Mouse (Mus musculus) liver, embryonic 14.5 days (tissue): ENCODE results near the gene Nmrk1. TPM values are rescaled to one million over a fixed set of nuclear protein-coding genes. Genes with fewer than 3 reads are reported as not detected.

Experiments
- ATAC-seq: fragments of 200-750 bp; cut with Nextera tagmentation; 2 replicates; pipeline ENCODE4 v1.8.0; 2017; ENCODE audit warnings: moderate number of reproducible peaks, mild to moderate bottlenecking, moderate library complexity; ENCODE audit not compliant: insufficient read depth
- DNase-seq, 3 experiments: peaks; one replicate each; pipeline ENCODE4 v3.0.0-alpha.2; 2012 to 2013; ENCODE audit warnings: low read depth in 3 of 3, low spot score in 3 of 3
- H3K27ac ChIP-seq: fragments of 300-500 bp; sonication (generic); 2 replicates; pipeline ENCODE4 v1.5.1; 2014; ENCODE audit warnings: moderate library complexity, mild to moderate bottlenecking, control low read depth, inconsistent platforms
- H3K27me3 ChIP-seq: fragments of 300-500 bp; sonication (generic); 2 replicates; pipeline ENCODE4 v1.6.1; 2014; ENCODE audit warnings: mild to moderate bottlenecking, low read length, moderate library complexity; ENCODE audit not compliant: control insufficient read depth, insufficient read depth
- H3K36me3 ChIP-seq: fragments of 300-500 bp; sonication (generic); replicated peaks from 2 replicates; pipeline ENCODE4 v1.6.1; 2014; ENCODE audit warnings: low read depth; ENCODE audit not compliant: control insufficient read depth, insufficient read depth
- H3K4me1 ChIP-seq, 2 experiments: fragments of 200-500 bp in 1 of 2; fragments of 300-500 bp in 1 of 2; sonication (generic) in 1 of 2; replicated peaks; 2 replicates each; pipeline ENCODE4 v1.6.1; 2012 to 2014; ENCODE audit warnings: antibody characterized with exemption in 1 of 2, inconsistent platforms in 1 of 2, low read length in 1 of 2; ENCODE audit not compliant: control insufficient read depth in 2 of 2, insufficient read depth in 2 of 2
- H3K4me2 ChIP-seq: fragments of 300-500 bp; sonication (generic); 2 replicates; pipeline ENCODE4 v1.6.1; 2014; ENCODE audit warnings: low read depth, mild to moderate bottlenecking, control low read depth, moderate library complexity
- H3K4me3 ChIP-seq, 2 experiments: fragments of 200-500 bp in 1 of 2; fragments of 300-500 bp in 1 of 2; sonication (generic) in 1 of 2; 2 replicates each; pipeline ENCODE4 v1.5.1; 2012 to 2014; ENCODE audit warnings: low read depth in 2 of 2, low read length in 2 of 2, mild to moderate bottlenecking in 2 of 2, control low read depth in 1 of 2, inconsistent platforms in 1 of 2, moderate library complexity in 1 of 2; ENCODE audit not compliant: insufficient read depth in 1 of 2
- H3K9ac ChIP-seq: fragments of 300-500 bp; sonication (generic); replicated peaks from 2 replicates; pipeline ENCODE4 v1.6.1; 2014; ENCODE audit warnings: mild to moderate bottlenecking, control low read depth, moderate library complexity
- H3K9me3 ChIP-seq: fragments of 300-500 bp; sonication (generic); 2 replicates; pipeline ENCODE4 v1.6.1; 2016; ENCODE audit warnings: low read length, mixed read lengths; ENCODE audit not compliant: control insufficient read depth
- CTCF ChIP-seq: IDR thresholded peaks from 2 replicates; pipeline ENCODE4 v1.5.1; 2016; ENCODE audit warnings: antibody characterized with exemption, low read depth, control low read depth
- EP300 ChIP-seq: IDR thresholded peaks from 2 replicates; pipeline ENCODE4 v1.6.1; 2016; ENCODE audit warnings: antibody characterized with exemption, low read depth
- WGBS: fragments of 180-500 bp; shearing (Covaris S2); extraction: QIAGEN DNeasy Blood & Tissue Kit; methylation state at CpG from one replicate; pipeline ENCODE4 v1.1.7; 2014; ENCODE audit not compliant: insufficient replicate concordance; 5-methylcytosine and 5-hydroxymethylcytosine counted together
- polyA plus RNA-seq, 2 experiments: library from polyadenylated mRNA; depleted of rRNA in 1 of 2; stranded (reverse) in 1 of 2; unstranded in 1 of 2; fragments of >200 nt; fragmentation: Nextera tagmentation in 1 of 2; extraction: Ambion mirVana in 1 of 2; gene quantifications; 2 replicates each; pipeline versions ENCODE4 v1.2.1 to v1.2.3; 2012 to 2014

The Nmrk1 gene
- polyA plus RNA-seq, 2 experiments, result 2.6 to 3.5 TPM

- Histone ChIP-seq H3K27me3 (no peaks in the 10 kb centered on the region), H3K36me3 (no peaks in the 10 kb centered on the region), H3K27ac (no peak overlapping the region), H3K4me1 (peaks cover 58 to 70% of the 10 kb centered on the region in 2 experiments), H3K4me2 (no peak overlapping the region), H3K9ac (no peak overlapping the region), H3K9me3 (no peaks in the 10 kb centered on the region), H3K4me3 (no peak overlapping the region)
- no peak for TF ChIP-seq CTCF
- no peak for TF ChIP-seq EP300
- 78% methylated on average over 6 of the region's 6 CpGs for WGBS
- no peak for DNase-seq
- no peak for ATAC-seq
These were observed 16.8 kb downstream of the Nmrk1 start for GRCm38 (mm10) chr19:18648558-18648945.

- Histone ChIP-seq H3K4me3 (no peak overlapping the region), H3K4me1 (peaks cover 45 to 61% of the 10 kb centered on the region in 2 experiments), H3K36me3 (no peaks in the 10 kb centered on the region), H3K27me3 (no peaks in the 10 kb centered on the region), H3K4me2 (peak overlapping the region; percentile 50), H3K9me3 (no peaks in the 10 kb centered on the region), H3K27ac (peak overlapping the region; percentile 63), H3K9ac (no peak overlapping the region; the same call in 1 of the 2 replicates)
- no peak for ATAC-seq
- 24% methylated on average over 4 of the region's 4 CpGs for WGBS
- no peak for DNase-seq
- TF ChIP-seq CTCF, result no peak
- no peak for TF ChIP-seq EP300
These were observed 18.2 kb downstream of the Nmrk1 start for GRCm38 (mm10) chr19:18649955-18650354.

GRCm38 (mm10) chr19:18650473-18650872 is 18.7 kb downstream of the Nmrk1 start:
- Histone ChIP-seq H3K4me3 (no peak overlapping the region), H3K27ac (peak overlapping the region; percentile 63), H3K4me2 (peak overlapping the region; percentile 50), H3K9me3 (no peaks in the 10 kb centered on the region), H3K36me3 (no peaks in the 10 kb centered on the region), H3K9ac (peak overlapping the region; percentile 37; the same call in 1 of the 2 replicates), H3K4me1 (peaks cover 40 to 59% of the 10 kb centered on the region in 2 experiments), H3K27me3 (no peaks in the 10 kb centered on the region)
- no peak for DNase-seq
- no peak for TF ChIP-seq CTCF
- no peak for TF ChIP-seq EP300
- 16% methylated on average over 6 of the region's 6 CpGs for WGBS
- ATAC-seq, result peak; percentile 40; the same call in 1 of the 2 replicates

- TF ChIP-seq CTCF, result no peak
- no peak for TF ChIP-seq EP300
- Histone ChIP-seq H3K4me1 (peaks cover 26 to 41% of the 10 kb centered on the region in 2 experiments), H3K4me2 (no peak overlapping the region)
These were observed 20.8 kb downstream of the Nmrk1 start for GRCm38 (mm10) chr19:18652592-18652991.

GRCm38 (mm10) chr19:18653058-18653457 is 21.3 kb downstream of the Nmrk1 start:
- DNase-seq (no peak), ATAC-seq (no peak)
- H3K27ac ChIP-seq, result no peak overlapping the region
- TF ChIP-seq EP300 (no peak), CTCF (no peak)
- H3K9ac ChIP-seq, result no peak overlapping the region; the same call in 1 of the 2 replicates
- H3K27me3 ChIP-seq, result no peaks in the 10 kb centered on the region
- H3K4me1 ChIP-seq, result peaks cover 26 to 36% of the 10 kb centered on the region in 2 experiments
- no peaks in the 10 kb centered on the region for H3K9me3 ChIP-seq
- H3K4me3 ChIP-seq, result no peak overlapping the region
- no peaks in the 10 kb centered on the region for H3K36me3 ChIP-seq
- H3K4me2 ChIP-seq, result no peak overlapping the region
- whole genome bisulfite sequencing, result 39% methylated on average over 6 of the region's 6 CpGs

More at GRCm38 (mm10) chr19:18652592-18652991, 20.8 kb downstream of the Nmrk1 start:
- Histone ChIP-seq H3K27ac (no peak overlapping the region), H3K4me3 (no peak overlapping the region), H3K9ac (no peak overlapping the region), H3K27me3 (no peaks in the 10 kb centered on the region), H3K36me3 (no peaks in the 10 kb centered on the region), H3K9me3 (no peaks in the 10 kb centered on the region)
- no peak for ATAC-seq
- DNase-seq, result no peak
- WGBS, result 72% methylated on average over 4 of the region's 4 CpGs
